Mouse (Mus musculus) MN1 (cell line): ENCODE measurements around the gene Hnrnpa3.

Experiments used
- DNase-seq: peaks from one replicate; pipeline ENCODE4 v3.0.0-alpha.2; 2016; ENCODE audit warnings: low spot score

Gene Hnrnpa3

GRCm38 (mm10) chr2:75704234-75705161 is 45.4 kb downstream of the Hnrnpa3 start, which contains the start of gene Nfe2l2:
Nfe2l2 (minus strand) TSS chr2:75704641.
- DNase-seq, result peak; percentile 97

- peak; percentile 80 for DNase-seq
Measured at GRCm38 (mm10) chr2:75705162-75705752, 46.2 kb downstream of the Hnrnpa3 start.

- no peak for DNase-seq
Measured at GRCm38 (mm10) chr2:75706435-75706834, 47.4 kb downstream of the Hnrnpa3 start.

GRCm38 (mm10) chr2:75707420-75707819 is 48.4 kb downstream of the Hnrnpa3 start:
- no peak for DNase-seq

GRCm38 (mm10) chr2:75713083-75713482 is 54.0 kb downstream of the Hnrnpa3 start:
- no peak for DNase-seq

- no peak for DNase-seq
Measured at GRCm38 (mm10) chr2:75714766-75715165, 55.7 kb downstream of the Hnrnpa3 start.

- no peak for DNase-seq
Measured at GRCm38 (mm10) chr2:75716046-75717016, 57.3 kb downstream of the Hnrnpa3 start.
